Mouse (Mus musculus) myocyte (in vitro differentiated cells): Measurements from ENCODE around the gene Plvap. TPM values are rescaled to one million over a fixed set of nuclear protein-coding genes. Genes with fewer than 3 reads are reported as not detected.
A peak's percentile ranks its signal among the peaks of the same experiment; 100 is the strongest.

Experiments
- H3K27me3 ChIP-seq: one replicate; pipeline ENCODE4 v1.6.1; 2011; ENCODE audit not compliant: control insufficient read depth, insufficient read depth, insufficient read length
- H3K36me3 ChIP-seq: one replicate; pipeline ENCODE4 v1.6.1; 2011; ENCODE audit not compliant: control insufficient read depth, insufficient read depth
- H3K4me2 ChIP-seq: one replicate; pipeline ENCODE4 v1.6.1; 2011; ENCODE audit warnings: low read depth, control low read depth
- H3K4me3 ChIP-seq: one replicate; pipeline ENCODE4 v1.5.1; 2011; ENCODE audit warnings: mild to moderate bottlenecking, control low read depth, moderate library complexity
- H3K79me2 ChIP-seq: one replicate; pipeline ENCODE4 v1.6.1; 2011; ENCODE audit not compliant: control insufficient read depth, insufficient read depth
- H3ac ChIP-seq: one replicate; pipeline ENCODE4 v1.6.1; 2011; ENCODE audit not compliant: control insufficient read depth, insufficient read length
- CEBPB ChIP-seq: IDR thresholded peaks from 2 replicates; pipeline ENCODE4 v1.6.1; 2011; ENCODE audit warnings: mild to moderate bottlenecking, moderate library complexity; ENCODE audit not compliant: poor library complexity, insufficient read depth, severe bottlenecking
- E2F4 ChIP-seq: IDR thresholded peaks from one replicate; pipeline ENCODE4 v1.6.1; 2011; ENCODE audit warnings: mild to moderate bottlenecking, control low read depth, moderate library complexity; ENCODE audit not compliant: insufficient read depth
- MAX ChIP-seq: IDR thresholded peaks from one replicate; pipeline ENCODE4 v1.6.1; 2011; ENCODE audit warnings: low read depth, mild to moderate bottlenecking, control low read depth
- MYOD1 ChIP-seq, 3 experiments: IDR thresholded peaks; one replicate each; pipeline ENCODE4 v1.6.1; 2011; ENCODE audit warnings: control low read depth in 2 of 3, low read depth in 2 of 3, mild to moderate bottlenecking in 2 of 3, moderate library complexity in 1 of 3; ENCODE audit not compliant: insufficient read length in 2 of 3, control insufficient read depth in 1 of 3
- MYOG ChIP-seq, 3 experiments: IDR thresholded peaks; one replicate each; pipeline ENCODE4 v1.6.1; 2011; ENCODE audit warnings: control low read depth in 2 of 3, low read depth in 2 of 3, mild to moderate bottlenecking in 2 of 3; ENCODE audit not compliant: insufficient read length in 2 of 3, control insufficient read depth in 1 of 3, insufficient read depth in 1 of 3
- POLR2A ChIP-seq: IDR thresholded peaks from one replicate; pipeline ENCODE4 v1.6.1; 2011; ENCODE audit warnings: low read depth, mild to moderate bottlenecking, control low read depth, moderate library complexity; ENCODE audit not compliant: insufficient read length
- POLR2AphosphoS2 ChIP-seq: IDR thresholded peaks from one replicate; pipeline ENCODE4 v1.6.1; 2011; ENCODE audit warnings: low read depth, control low read depth; ENCODE audit not compliant: insufficient read length
- REST ChIP-seq: IDR thresholded peaks from one replicate; pipeline ENCODE4 v1.6.1; 2011; ENCODE audit warnings: mild to moderate bottlenecking, control low read depth, moderate library complexity; ENCODE audit not compliant: insufficient read depth, insufficient read length
- SRF ChIP-seq: IDR thresholded peaks from one replicate; pipeline ENCODE4 v1.6.1; 2011; ENCODE audit warnings: low read depth; ENCODE audit not compliant: control insufficient read depth, insufficient read length
- TCF12 ChIP-seq: IDR thresholded peaks from one replicate; pipeline ENCODE4 v1.6.1; 2011; ENCODE audit warnings: mild to moderate bottlenecking, control low read depth; ENCODE audit not compliant: poor library complexity, insufficient read depth, severe bottlenecking
- TCF3 ChIP-seq: IDR thresholded peaks from one replicate; pipeline ENCODE4 v1.6.1; 2011; ENCODE audit warnings: low read depth, control low read depth; ENCODE audit not compliant: insufficient read length
- USF1 ChIP-seq: IDR thresholded peaks from one replicate; pipeline ENCODE4 v1.6.1; 2011; ENCODE audit warnings: low read depth, mild to moderate bottlenecking, control low read depth, moderate library complexity
- polyA plus RNA-seq: library from polyadenylated mRNA; unstranded; fragments of >200 nt; fragmentation: generic; extraction: Trizol; gene quantifications from one replicate; pipeline ENCODE4 v1.2.1, GENCODE M21; 2012; ENCODE audit warnings: missing spikeins

Gene Plvap
- polyA plus RNA-seq, 1 experiment = 0.18 TPM

DNA sequence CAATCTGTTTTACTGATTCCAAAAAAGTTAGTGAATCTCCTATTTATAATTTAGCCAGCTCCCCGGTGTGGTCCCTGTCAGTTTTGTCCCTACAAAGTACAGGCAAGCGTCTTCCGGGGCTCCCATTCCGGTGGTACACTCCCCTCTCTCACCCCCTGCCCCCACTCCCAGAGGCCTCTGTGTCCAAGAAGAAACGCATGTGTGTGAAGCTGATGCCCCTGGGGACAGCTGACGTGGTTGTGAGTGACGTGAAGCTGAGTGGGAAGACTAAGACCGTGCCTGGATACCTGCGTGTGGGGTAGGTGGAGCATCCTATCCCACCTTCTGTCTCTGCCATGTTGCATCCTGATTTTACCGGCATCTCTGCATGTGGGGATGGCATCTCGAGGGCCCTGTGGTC, 33.5 kb upstream of the Plvap start:
- no peak overlapping the region for H3K4me2 ChIP-seq
- H3ac ChIP-seq = no peak overlapping the region
- TF ChIP-seq MYOD1 (IDR thresholded peaks at IDR 0.05; ENCODE audit: control insufficient read depth in 1 of 3, insufficient read length in 2 of 3, low read depth in 2 of 3) = no peak
- TF ChIP-seq USF1 = no peak
- TF ChIP-seq CEBPB = no peak
- no peak for TF ChIP-seq MAX
- TF ChIP-seq POLR2AphosphoS2 = no peak
- TF ChIP-seq TCF3 = no peak
- no peaks in the 10 kb centered on the region for H3K27me3 ChIP-seq
- no peaks in the 10 kb centered on the region for H3K36me3 ChIP-seq
- no peaks in the 10 kb centered on the region for H3K79me2 ChIP-seq
- no peak overlapping the region for H3K4me3 ChIP-seq

DNA sequence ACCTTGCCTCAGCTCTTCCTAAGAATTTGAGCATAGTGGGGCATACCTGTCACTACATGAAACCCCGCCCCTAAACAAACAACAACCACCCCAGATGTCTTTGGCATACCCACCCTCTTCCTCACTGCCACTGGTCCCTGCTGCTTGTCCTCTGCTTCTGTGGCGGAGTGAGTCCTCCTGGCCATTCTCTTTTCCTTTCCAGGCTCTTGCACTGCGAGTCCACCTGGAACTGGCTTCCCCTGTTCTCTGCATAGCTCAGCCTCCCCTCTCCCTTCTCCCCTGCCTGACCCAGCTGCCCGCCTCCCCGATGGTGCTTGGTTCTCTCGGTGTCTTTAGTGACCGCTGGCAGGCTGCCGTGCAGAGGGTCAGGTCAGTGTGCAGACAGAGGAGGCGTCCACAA, 32.2 kb upstream of the Plvap start:
- Histone ChIP-seq H3K79me2 (no peaks in the 10 kb centered on the region), H3K4me2 (peak overlapping the region; percentile 66), H3K27me3 (no peaks in the 10 kb centered on the region), H3ac (peak overlapping the region; percentile 29), H3K4me3 (peak overlapping the region; percentile 43), H3K36me3 (no peaks in the 10 kb centered on the region)
- TF ChIP-seq TCF12 (no peak), MYOG (IDR thresholded peaks at IDR 0.05; ENCODE audit: control insufficient read depth in 1 of 3, insufficient read depth in 1 of 3, insufficient read length in 2 of 3, low read depth in 2 of 3) (no peak), CEBPB (no peak), MAX (no peak), POLR2A (no peak), REST (no peak), SRF (no peak), TCF3 (no peak), USF1 (no peak), E2F4 (no peak), POLR2AphosphoS2 (no peak), MYOD1 (IDR thresholded peaks at IDR 0.05; ENCODE audit: control insufficient read depth in 1 of 3, insufficient read length in 2 of 3, low read depth in 2 of 3) (no peak)

DNA sequence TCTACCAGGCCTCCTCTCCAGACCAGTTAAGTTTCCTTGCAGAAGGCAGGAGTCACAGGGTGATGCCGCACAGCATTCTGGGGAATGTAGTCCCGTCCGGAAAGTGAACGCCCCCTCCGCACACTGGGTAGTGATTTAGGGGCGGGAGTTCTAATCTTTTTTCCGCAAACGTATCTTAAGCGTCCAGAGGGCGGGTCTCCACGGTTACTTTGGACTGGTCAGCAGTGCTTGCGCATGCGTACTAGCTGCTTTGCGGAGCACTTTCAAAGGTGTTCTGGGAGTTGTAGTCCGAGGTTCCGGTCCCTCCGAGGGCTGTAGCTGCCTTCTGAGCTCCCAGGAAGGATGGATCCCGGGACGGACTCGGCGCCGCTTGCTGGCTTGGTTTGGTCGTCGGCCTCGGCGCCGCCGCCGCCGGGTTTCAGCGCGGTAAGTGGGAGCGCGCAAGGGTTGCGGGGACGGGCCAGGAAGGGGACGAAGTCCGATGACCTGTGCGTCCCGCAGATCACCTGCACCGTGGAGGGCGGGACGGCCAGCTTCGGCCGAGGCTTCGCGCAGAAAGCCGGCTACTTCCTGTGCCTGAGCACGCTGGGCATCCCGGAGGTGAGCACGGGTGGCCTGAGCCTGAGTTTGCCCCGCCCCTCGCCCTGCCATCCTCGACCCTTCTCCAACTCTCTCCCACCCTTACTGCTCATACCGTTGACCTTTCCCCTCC, 31.2 kb upstream of the Plvap start, which contains the start of gene Mvb12a:
Mvb12a (plus strand) TSS at position 291 of the 712 bp plus-strand sequence.
- Histone ChIP-seq H3K79me2 (no peaks in the 10 kb centered on the region), H3K4me3 (peak within 1 kb of the TSS; percentile 43), H3ac (peak within 1 kb of the TSS; percentile 29), H3K4me2 (peak within 1 kb of the TSS; percentile 66), H3K27me3 (no peaks in the 10 kb centered on the region), H3K36me3 (no peaks in the 10 kb centered on the region)
- TF ChIP-seq MYOG (IDR thresholded peaks at IDR 0.05; ENCODE audit: control insufficient read depth in 1 of 3, insufficient read depth in 1 of 3, insufficient read length in 2 of 3, low read depth in 2 of 3) = no peak
- TF ChIP-seq POLR2A = peak; percentile 29
- TF ChIP-seq USF1 = peak; percentile 64

DNA sequence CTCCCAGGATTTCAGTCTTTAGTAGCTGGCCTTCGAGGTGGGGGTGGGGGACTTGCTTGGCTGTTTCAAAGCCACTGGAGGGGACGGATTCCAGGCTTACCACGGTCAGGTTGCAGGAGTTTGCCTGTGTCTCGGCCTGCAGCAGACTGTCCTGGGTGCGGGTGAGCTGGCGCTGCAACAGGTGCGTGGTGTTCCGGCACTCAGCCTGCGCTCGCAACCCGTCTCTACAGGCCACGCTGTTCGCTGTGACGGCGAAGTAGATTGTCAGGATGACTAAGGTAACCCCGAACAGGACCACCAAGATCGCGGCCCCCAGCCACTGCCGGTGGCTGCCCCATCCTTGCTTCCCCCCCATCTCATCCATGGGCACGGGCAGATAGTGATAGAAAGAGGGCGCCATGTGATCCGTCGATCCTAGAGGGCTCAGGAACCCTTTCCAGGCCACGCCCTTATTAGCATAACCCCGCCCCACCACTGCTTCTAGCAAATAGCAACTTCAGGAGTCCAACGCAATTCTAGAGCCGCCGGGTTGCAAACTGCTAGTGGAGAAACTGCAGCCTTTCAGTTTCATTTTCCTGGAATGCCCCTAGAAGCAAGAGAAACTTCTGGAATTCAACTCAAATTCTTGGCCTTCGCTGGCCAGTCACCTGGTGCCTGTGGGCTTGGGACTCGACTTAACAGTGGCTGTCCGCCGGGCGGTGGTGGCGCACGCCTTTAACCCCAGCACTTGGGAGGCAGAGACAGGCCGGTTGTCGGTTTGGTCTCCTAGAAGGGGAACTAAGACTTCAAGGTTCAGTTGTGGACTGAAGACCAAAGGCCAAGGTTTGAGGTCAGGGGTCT, 25.7 kb upstream of the Plvap start, which contains the start of gene Bst2:
Bst2 (minus strand) TSS at position 429 of the 840 bp plus-strand sequence.
- peak within 1 kb of the TSS; percentile 91 for H3K4me2 ChIP-seq
- no peaks in the 10 kb centered on the region for H3K36me3 ChIP-seq
- TF ChIP-seq MAX (no peak), TCF3 (no peak), MYOD1 (IDR thresholded peaks at IDR 0.05; ENCODE audit: control insufficient read depth in 1 of 3, insufficient read length in 2 of 3, low read depth in 2 of 3) (peak in 2 of 3 experiments; percentile 88 to 91), USF1 (peak; percentile 45), MYOG (IDR thresholded peaks at IDR 0.05; ENCODE audit: control insufficient read depth in 1 of 3, insufficient read depth in 1 of 3, insufficient read length in 2 of 3, low read depth in 2 of 3) (peak in 2 of 3 experiments; percentile 87 to 92), POLR2AphosphoS2 (no peak)
- no peaks in the 10 kb centered on the region for H3K27me3 ChIP-seq
- peak within 1 kb of the TSS; percentile 16 for H3ac ChIP-seq
- H3K4me3 ChIP-seq = peak within 1 kb of the TSS; percentile 35
- no peaks in the 10 kb centered on the region for H3K79me2 ChIP-seq

DNA sequence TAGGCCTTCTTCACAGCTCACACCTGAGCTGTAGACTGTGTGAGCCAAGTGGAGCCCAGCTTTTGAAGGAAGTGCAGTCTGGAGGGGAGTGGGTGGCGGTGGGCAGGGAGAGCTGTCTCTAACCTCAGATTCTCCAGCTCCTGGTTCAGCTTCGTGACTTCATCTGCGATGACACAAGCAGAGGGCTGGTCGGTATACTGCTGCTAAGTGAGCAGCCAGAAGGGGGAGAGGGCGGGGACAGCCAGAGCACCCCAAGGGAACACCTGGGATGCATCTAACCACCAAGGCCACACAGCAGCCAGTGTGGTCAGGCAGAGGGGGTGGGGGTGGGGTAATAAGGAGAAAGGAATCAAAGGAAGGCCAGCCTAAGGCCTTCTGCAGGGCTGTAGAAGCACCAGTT, 24.1 kb upstream of the Plvap start:
- H3ac ChIP-seq = no peak overlapping the region
- no peak overlapping the region for H3K4me3 ChIP-seq
- no peak overlapping the region for H3K4me2 ChIP-seq
- no peaks in the 10 kb centered on the region for H3K36me3 ChIP-seq
- no peak for TF ChIP-seq POLR2A
- TF ChIP-seq MYOD1 (IDR thresholded peaks at IDR 0.05; ENCODE audit: control insufficient read depth in 1 of 3, insufficient read length in 2 of 3, low read depth in 2 of 3) = peak in 1 of 3 experiments; percentile 30
- TF ChIP-seq MYOG (IDR thresholded peaks at IDR 0.05; ENCODE audit: control insufficient read depth in 1 of 3, insufficient read depth in 1 of 3, insufficient read length in 2 of 3, low read depth in 2 of 3) = peak in 1 of 3 experiments; percentile 51
- no peaks in the 10 kb centered on the region for H3K79me2 ChIP-seq
- H3K27me3 ChIP-seq = no peaks in the 10 kb centered on the region
